Mouse (Mus musculus) G1E (cell line): Measurements from ENCODE around the gene Tob1.

Experiments
- CTCF ChIP-seq: IDR thresholded peaks from 2 replicates; pipeline ENCODE4 v1.5.1; 2012; ENCODE audit warnings: low read depth, low read length, inconsistent platforms, mixed read lengths
- GATA2 ChIP-seq: IDR thresholded peaks from 2 replicates; pipeline ENCODE4 v1.6.1; 2012; ENCODE audit warnings: low read depth, low read length, inconsistent platforms, borderline replicate concordance
- POLR2AphosphoS5 ChIP-seq: IDR thresholded peaks from 2 replicates; pipeline ENCODE4 v1.6.1; 2012; ENCODE audit warnings: low read depth, low read length, inconsistent platforms; ENCODE audit not compliant: insufficient replicate concordance

- TF ChIP-seq CTCF (peak; percentile 72), GATA2 (no peak), POLR2AphosphoS5 (no peak)
Measured at GRCm38 (mm10) chr11:94236074-94236473, 24.8 kb downstream of the Tob1 start.
